Mouse (Mus musculus): ENCODE data around the gene Psmb5.
A peak's percentile ranks its signal among the peaks of the same experiment; 100 is the strongest.
"Not testable (repeated sequence)": the region's sequence is repeated elsewhere in the genome, so short reads cannot be mapped to it uniquely, and the experiment has no call there.

Gene Psmb5

DNA sequence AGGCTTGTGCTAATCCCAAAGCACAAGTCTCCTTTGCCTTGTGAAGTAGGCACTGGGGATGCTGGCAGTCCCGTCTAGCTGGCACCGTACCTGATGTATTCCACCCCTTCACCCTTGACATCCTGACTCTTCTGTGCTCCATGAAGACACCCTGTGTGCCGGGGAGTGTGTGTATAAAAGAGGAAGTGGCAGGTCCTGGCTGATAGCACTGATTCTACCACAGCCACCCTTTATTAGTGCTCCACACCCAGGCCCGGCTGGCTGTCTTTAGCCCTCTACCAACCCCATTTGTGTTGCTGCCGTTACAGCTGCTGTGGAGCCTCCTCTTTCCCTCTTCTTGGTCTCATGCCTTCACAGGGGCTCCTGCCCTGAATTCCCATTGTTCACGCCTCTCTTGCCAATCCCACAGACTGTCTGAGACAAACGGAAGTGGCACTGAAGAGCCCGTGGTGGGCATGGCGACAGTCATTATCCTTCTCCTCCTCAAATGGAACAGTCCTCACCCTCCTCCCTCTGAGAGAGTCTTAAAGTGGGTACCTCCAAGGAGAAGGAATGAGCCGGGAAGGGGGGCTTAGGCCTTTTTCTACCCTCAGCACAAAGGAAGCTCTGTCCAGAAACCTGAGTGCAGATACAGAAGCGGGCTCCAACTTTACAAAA, 12.9 kb upstream of the Psmb5 start:
- no peak for DNase-seq

DNA sequence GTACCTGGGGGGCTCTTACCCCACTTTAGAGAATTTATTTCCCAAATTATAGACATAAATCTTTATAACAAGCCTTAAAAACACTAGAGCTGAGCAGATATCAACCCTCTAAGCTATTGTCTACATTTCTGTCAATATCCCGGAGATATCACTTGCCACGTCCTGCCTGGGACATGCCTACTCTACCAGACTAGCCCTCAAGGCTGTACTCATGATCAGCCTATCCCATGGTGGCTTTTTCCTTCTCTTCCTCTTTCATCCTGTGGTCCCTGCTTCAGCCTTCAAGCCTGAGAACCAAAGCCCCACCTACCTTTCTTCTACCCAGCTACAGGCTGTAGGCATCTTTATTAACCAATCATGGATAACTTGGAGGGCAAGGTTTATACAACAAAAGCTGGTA, 12.0 kb upstream of the Psmb5 start:
- DNase-seq: no peak

DNA sequence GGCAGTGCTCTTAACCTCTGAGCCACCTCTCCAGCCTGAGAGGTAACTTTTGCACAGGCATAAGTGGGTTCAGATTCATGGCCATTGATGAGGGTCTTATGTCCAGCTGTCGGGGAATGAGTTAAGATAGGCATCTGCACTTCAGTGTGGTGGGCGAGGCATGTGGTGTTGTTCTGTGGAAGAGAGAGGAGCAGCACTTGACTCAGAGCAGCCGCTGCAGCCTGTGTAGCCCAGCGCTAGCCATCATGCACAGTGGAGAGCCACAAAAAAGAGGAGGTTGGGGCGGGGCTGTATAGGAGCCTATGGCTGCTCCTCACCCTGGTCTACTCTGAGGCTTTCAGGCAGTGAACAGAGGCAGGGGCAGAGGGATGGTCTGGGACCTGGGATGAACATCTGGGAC, 10.3 kb upstream of the Psmb5 start:
- DNase-seq: no peak

DNA sequence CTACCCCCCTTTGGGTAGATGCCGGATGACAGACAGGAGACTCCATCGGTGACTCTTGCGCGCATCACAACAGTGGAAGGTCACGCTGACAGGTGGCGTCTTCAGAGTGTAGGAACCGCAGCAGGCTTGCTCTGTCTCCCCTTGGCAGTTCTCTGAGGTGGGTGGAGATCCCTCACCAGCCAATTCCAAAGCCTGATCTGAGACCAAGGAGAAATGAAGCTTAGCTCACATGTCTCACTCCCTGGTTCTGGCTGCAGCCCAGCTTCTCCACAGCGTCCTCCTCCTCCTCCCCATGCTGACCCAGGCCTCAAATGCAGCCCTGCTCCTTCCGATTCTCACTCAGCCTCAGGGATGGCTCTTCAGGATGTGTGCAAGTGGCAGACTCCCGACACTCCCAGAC, 7.2 kb upstream of the Psmb5 start:
- no peak for DNase-seq

DNA sequence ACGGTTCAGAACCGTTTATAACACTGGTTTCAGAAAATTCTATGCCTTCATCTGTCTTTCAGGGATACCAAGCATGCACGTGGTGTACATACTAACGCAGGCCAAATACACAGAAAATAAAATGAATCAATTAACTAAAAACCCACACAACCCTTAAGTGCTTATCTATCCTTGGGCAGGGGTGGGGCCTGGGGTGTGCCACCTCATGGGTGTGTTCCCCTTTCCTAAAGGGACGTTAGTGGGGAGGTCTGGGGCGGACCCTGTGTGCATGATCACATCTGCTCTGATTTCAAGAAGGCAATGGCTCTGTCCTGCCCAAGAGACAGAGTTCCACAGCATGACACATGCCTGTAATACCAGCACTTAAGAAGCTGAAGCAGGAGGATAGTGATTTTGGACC, 5.5 kb upstream of the Psmb5 start:
- no peak for DNase-seq

DNA sequence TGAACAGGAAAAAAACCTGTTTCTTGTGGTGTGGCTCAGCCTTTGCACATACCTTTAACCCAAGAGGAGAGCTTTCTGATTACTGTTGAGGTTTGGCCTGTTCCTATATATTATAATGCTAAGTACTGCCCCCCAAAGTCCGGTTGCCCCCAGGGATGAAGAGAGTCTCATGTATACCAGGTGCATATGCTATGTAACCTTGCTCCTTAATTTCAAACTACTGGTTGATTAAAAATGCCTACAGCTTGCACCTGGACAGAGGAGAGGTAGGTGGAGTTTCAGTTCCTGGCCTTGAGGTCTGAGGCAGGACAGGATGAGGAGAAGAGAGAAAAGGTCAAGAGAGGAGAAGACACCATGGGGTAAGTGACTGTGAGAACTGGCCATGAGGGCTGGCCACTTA, 3.3 kb upstream of the Psmb5 start, which contains the start of gene Psmb11:
Psmb11 (plus strand) TSS at position 301 of the 400 bp plus-strand sequence.
- DNase-seq: no peak

DNA sequence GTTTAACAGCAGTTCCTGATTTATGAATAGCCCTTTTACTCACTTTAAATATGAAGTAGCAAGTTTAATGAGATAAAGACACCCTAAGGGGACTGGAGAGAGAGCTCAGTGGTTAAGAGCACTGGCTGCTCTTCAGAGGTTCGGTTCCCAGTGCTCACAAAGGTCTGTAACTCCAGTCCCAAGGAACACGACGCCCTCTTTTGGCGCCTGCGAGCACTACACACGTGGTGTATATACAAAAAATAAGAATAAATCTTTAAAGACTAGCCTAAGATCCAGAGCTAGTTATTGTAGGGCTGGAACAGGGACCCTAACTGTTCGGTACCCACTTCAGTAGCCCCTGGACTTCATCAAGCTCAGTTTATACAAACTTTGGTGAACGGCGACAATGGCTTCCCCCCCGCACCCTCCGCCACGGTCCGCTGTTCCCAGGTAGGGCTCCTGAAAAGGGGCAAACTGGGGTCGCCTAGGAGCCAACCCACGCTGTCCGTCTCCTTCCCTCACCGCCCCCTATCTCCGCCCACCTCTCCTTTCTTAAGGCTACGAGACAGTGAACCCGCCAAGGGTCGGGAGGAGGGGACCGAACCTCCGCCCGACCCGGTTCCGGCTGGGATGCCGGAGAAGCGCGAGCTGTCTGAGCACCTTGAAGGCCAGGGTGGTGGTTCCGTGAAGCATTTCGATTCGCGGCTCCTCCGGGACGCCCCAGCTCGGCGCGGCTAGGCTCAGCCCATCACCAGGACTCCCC, 498 bp downstream of the Psmb5 start:
- DNase-seq: no peak

DNA sequence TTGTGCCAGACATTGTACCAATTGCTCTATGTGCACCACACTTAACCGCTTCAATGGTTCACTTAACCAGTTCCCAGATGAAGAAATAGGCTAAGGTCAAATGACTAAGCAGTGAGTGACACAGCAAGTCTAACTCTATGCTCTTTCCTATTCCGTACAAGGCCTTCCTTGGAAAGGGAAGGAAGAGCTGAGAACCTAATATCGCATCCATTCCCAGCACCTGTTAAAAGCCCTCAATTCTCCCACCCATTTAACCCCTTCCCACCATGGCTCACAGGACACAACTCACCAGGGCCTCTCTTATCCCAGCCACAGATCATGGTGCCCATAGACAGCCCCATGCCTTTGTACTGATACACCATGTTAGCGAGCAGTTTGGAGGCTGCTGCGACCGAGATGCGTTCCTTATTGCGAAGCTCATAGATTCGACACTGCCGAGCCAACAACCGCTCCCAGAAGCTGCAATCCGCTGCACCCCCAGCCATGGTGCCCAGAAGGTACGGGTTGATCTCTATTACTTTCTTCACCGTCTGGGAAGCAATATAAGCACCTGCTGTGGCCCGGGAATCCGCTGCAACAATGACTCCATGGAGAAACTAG, 1.5 kb downstream of the Psmb5 start:
- DNase-seq: no peak

DNA sequence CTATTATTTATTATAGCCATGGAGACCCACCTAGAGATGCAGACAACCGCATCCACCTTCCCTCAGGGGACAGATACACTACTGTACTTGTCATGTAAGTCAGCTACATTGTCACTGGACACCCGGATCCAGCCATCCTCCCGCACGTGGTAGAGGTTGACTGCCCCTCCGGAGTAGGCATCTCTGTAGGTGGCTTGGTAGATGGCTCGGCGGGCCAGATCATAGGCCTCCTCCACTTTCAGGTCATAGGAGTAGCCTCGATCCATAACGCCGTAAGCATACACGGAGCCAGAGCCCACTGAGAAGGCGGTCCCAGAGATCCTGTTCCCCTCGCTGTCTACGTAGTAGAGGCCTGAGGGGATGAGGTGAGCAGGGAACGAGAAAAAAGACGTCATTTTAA, 3.7 kb downstream of the Psmb5 start:
- DNase-seq: not testable (repeated sequence)

DNA sequence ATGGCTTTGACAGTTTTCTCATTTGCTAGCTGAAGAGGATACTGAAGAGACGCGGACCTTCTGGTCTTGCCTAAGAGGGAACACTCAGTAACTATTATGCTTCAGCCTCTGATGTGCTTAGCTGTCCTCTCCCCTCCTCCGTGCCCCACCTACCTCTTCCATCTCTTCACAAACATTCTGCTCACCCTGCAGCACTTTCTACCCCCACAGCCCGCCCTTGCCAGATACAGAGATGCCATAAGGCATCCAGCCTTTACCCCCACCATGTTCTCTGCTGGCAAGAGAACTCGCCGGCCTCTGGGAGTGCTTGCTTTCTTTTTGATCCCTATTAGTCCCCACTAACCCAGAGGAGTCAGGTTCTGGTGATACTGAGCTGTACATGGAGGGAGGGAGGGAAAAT, 7.2 kb downstream of the Psmb5 start:
- DNase-seq: no peak

DNA sequence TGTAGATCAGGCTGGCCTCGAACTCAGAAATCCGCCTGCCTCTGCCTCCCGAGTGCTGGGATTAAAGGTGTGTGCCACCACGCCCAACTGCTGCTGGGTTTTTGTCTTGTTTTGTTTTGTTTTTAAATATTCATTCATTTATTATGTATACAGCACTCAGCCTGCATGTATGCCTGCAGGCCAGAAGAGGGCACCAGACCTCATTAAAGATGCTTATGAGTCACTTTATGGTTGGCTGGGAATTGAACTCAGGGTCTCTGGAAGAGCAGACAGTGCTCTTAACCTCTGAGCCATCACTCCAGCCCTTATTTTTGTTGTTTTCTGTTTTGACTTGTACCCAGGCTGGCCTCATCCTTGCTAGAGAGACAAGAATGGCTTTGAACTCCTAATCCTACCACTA, 7.9 kb downstream of the Psmb5 start:
- DNase-seq: no peak

DNA sequence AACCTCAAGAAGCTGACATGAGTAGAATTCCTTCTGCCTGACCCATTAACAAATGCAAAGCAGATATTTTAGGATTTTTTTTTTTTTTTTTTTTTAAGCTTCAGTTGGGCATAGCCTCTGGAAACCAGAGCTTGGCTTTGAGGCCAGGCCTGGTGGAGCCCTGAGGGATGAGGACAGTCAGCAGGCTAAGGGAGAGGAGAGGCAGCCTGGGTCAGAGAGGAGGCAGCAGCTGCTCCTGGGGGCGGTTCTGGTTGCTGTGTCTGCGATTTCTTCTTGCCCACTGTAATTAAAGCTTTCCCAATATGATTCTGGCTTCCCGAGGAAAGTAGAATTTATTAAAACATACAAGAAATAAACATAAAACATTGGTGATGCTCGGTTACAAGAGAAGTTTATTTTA, 8.6 kb downstream of the Psmb5 start:
- no peak for DNase-seq

DNA sequence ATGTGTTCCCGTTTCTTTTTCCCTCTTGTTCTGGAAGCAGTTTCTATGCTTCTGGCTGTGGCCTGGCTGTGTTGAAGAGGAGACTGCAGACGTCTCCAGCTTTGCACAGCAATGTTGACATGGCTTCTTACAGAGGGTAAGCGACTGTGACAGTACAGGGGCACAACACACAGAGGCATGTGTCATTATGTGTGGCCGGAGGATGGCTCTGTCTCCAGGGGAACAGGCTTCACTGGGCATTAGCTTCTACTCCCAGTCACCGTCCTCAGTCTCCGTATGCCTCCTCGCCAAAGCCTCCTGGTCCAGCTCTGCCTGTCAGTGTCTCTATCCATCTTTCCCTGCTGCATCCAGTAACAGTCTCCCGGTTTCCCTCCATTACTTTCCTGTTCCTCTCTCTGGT, 10.6 kb downstream of the Psmb5 start:
- DNase-seq: no peak

DNA sequence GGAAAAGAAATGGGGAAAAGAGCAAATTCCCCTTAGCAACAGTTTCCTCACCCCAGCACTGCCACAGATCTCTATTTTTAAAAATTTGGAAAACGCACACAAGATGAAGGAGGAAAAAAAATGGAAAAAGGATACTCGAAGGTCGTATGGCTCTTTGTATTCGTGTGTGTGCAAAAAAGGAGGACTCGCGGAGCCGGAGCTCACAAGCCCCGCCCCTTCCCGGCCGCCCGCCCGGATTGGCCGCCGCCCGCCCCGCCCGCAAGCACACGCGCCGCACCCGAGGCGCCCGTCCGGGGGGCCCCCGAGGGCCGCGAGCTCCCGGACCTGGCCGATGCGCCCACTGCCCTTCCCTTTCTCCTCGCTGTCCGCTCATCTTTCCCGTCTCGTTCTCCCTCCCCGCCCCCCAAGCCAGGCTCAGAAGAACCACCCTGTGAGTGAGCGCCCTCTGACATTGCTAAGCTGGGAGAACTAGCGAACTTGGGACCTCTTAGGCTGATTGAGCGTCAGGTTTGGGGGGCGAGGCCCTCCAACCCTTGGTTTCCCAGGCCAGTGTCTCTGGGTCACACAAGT, 12.0 kb downstream of the Psmb5 start, which contains the start of gene 4931414P19Rik:
4931414P19Rik (minus strand) TSS at position 242 of the 570 bp plus-strand sequence.
- DNase-seq: peak; percentile 77

DNA sequence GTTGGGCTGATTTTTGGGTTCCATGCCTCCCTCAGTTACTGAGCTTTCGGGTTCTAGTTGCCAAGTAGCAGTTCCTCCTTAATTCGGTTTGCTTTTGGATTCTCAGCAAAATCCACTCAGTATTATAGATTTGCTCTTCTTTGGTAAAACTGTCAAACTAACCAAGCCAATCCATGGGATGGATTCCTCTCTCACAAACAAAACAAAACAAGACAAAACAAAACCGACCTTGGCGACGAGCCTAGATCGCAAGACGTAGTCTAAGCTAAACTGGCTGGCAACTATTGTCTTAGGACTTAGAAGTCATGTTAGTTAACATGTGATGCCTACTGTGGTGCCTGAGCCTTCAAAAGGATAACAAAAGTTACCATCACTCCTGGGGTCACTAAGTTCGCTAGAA, 14.1 kb downstream of the Psmb5 start:
- DNase-seq: peak; percentile 45

DNA sequence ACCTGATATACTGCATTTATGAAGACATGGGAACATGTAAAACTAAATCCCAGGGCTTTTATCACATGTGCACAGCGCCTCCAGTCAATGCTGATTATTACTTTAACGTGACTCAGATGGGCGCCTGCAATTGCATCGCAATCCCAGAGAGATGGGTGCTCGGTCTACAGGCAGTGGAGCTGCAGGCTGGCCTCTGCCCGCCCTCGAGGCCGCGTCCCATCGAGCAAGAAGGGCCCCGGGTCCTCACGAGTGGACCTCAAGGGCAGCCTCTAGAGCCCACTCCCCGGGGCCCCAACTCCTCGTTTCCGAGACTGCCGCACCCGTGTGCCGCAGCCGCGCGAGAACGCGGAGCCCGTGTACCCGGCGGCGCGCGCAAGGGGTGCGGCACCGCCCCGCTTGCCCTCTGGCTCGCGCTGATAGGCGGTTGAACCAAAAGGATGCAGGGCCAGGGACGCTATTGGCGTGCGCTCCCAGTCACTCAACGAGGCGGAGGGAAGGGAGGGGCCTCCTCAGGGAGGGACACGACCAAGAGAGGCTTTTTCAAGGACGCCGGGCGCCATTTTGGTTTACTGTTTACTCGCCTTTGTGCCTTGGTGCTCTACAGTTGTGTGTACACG, 14.7 kb downstream of the Psmb5 start:
- DNase-seq: peak; percentile 98

DNA sequence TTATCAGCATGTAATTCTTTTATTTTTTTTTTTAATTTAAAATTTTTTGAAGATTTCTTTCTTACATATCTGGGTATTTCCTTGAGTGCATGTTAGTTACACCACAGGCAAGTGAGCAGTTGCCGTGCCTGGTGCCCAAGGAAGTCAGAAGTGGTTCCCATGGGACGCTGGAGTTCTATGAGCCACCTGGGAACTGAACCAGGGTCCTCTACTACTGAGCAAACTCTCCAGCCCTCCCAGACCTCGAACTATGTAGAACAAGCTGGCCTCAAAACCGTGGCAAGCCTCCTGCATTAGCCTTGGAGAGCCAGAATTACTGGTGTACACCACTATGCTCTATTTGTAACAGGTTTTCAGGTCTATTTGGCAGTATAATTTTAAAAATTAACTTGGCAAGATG, 15.2 kb downstream of the Psmb5 start:
- peak; percentile 60 for DNase-seq

DNA sequence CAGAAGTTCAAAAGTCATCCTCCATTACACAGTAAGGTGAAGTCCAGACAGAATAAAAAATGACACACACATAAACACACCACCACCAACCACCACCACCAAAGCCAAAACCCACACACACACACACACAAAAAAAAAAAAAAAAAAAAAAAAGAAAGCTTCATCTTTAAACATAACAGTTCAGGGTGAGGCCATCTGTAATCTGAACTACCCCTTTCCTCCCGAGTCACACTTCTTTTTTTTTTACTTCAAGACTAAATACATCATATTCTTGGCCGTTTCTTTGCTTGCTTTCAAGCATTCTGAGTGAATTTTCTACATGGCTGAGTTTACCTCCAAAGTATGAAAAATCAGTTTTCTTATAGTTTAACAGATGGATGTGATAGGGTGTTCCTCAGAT, 16.2 kb downstream of the Psmb5 start:
- no peak for DNase-seq

DNA sequence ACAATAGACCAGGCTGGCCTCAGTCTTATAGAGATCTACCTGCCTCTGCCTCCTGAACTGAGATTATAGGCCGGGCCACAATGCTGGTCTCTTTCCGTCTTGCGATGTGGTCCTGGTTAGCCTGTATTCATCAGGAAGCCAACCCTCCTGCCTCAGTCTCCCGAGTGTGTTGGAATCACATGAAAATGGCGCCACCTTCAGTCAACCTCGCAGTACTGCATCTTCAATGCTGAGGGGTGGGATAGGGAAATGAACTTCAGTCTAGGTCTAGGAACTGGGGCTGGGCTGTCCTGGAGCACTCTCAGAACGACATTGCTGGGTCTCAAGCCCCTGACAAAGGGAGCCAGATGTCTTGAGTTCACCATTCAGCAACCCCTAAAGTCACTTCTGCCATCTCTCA, 20.7 kb downstream of the Psmb5 start:
- DNase-seq: no peak

DNA sequence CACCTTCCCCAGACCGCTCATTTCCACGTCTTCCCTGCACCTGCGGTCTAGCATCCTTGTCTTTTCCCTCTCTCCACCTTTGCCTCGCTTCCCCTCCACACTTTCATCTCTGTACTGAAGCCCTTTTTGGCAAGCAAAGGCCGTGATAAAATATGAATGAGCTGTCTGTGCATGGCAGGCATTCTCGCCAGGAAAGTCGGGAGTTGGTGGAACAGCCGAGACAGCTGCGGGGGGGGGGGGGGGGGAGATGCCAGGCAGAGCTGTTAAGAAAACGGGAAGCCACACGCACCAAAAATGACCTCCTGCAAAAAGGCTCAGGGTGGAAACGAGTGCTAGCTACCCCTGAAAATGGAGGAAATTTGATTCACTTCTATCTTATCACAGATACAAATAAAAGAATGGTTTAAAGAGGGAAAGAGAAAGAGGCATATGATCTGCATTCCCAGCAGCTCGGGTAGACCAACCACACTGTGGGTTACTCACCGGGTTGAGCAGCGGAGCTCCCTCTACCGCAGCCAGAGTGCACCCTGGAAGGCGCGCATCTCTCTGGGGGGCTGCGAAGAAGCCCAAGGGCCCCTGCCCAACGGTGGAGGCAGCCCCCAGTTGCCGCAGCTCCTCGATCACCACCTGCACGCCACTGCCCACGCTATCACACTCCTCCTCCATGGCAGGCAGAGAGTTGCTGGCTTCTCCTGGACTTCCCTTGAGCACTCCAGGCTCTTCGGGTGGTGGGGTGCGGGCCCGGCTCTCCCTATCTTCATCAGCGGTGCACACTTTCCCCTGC, 23.0 kb downstream of the Psmb5 start:
- DNase-seq: no peak

DNA sequence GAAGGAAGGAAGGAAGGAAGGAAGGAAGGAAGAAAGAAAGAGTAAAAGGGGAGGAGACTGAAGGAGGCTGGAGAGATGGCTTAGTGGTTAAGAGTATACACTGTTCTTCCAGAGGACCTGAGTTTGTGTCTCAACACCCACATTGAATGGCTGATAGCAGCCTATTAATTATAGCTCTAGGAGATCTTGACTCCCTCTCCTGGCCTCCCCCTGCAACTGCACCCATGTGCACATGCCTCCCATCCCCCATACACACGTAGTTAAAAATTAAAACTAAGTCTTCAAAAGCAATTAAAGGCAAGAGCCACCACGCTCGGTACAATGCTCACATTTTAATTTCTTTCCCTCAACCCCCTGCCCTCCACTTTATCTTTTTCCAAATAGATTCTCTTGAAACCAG, 23.8 kb downstream of the Psmb5 start:
- DNase-seq: no peak

DNA sequence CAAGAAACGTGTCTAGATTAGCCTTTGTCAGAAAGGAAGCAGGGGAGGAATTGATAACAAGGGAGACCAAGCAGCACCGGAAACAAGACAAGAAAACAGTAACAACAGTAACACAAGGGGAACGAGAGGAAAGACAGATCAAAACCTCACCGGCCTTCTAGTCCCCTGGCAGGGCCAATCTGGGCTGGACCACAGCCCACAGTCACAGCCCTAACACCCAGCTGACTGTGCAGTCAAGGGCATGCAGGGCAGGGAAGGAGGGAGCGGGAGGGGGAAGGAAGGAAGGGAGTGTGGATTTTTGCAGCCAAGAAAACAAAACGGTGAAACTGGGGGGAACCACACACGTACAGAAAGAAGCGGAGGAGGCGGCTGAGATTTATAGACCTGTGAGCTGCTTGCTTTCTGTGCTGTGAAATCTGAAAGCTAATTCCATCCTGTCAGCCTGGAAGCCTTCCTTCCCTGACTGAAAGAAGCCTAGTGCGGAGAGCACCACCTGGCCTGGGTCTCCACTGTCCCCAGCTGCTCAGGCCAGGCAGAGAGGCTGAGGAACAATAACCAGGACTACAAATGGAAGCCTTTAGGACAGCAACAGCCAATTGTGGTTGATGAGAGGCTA, 25.4 kb downstream of the Psmb5 start:
- no peak for DNase-seq

Measured in cerebellum, adult 11-12 months (tissue).